Mouse (Mus musculus) thymus, postnatal 0 days (tissue): Measurements from ENCODE around the gene Gm15517. TPM values are rescaled to one million over a fixed set of nuclear protein-coding genes. Genes with fewer than 3 reads are reported as not detected.
"Not testable (repeated sequence)": the region's sequence is repeated elsewhere in the genome, so short reads cannot be mapped to it uniquely, and the experiment has no call there.

Experiments
- DNase-seq: peaks from one replicate; pipeline ENCODE4 v3.0.0-alpha.2; 2015; ENCODE audit warnings: low spot score
- polyA plus RNA-seq: library from polyadenylated mRNA; unstranded; fragments of >200 nt; fragmentation: Nextera tagmentation; extraction: Ambion mirVana; gene quantifications from 2 replicates; pipeline ENCODE4 v1.2.1, GENCODE M21; 2015

Gm15517 gene
- polyA plus RNA-seq, 1 experiment from 2014 or later, result not detected

- DNase-seq, result no peak
Measured at GRCm38 (mm10) chr7:44268117-44268516, 6.9 kb downstream of the Gm15517 start.

GRCm38 (mm10) chr7:44269397-44269796, 8.2 kb downstream of the Gm15517 start:
- no peak for DNase-seq

- peak; percentile 23 for DNase-seq
Measured at GRCm38 (mm10) chr7:44271309-44271708, 10.1 kb downstream of the Gm15517 start.

GRCm38 (mm10) chr7:44272546-44272945, 11.3 kb downstream of the Gm15517 start:
- no peak for DNase-seq

GRCm38 (mm10) chr7:44273446-44273845, 12.2 kb downstream of the Gm15517 start:
- no peak for DNase-seq

GRCm38 (mm10) chr7:44274096-44274495, 12.8 kb downstream of the Gm15517 start:
- DNase-seq, result no peak

GRCm38 (mm10) chr7:44275546-44275945, 14.3 kb downstream of the Gm15517 start:
- DNase-seq, result no peak

GRCm38 (mm10) chr7:44276461-44277249, 15.4 kb downstream of the Gm15517 start:
- no peak for DNase-seq

GRCm38 (mm10) chr7:44277250-44277622, 16.0 kb downstream of the Gm15517 start:
- DNase-seq, result peak; percentile 40

GRCm38 (mm10) chr7:44280959-44281358, 19.7 kb downstream of the Gm15517 start:
- DNase-seq, result no peak

GRCm38 (mm10) chr7:44281586-44281985, 20.3 kb downstream of the Gm15517 start:
- no peak for DNase-seq

- DNase-seq, result no peak
Measured at GRCm38 (mm10) chr7:44287760-44288159, 26.5 kb downstream of the Gm15517 start.

- DNase-seq, result no peak
Measured at GRCm38 (mm10) chr7:44290986-44291385, 29.7 kb downstream of the Gm15517 start.

- no peak for DNase-seq
Measured at GRCm38 (mm10) chr7:44291418-44291817, 30.2 kb downstream of the Gm15517 start.

GRCm38 (mm10) chr7:44297501-44297900, 36.3 kb downstream of the Gm15517 start:
- not testable (repeated sequence) for DNase-seq

GRCm38 (mm10) chr7:44303346-44304340, 42.4 kb downstream of the Gm15517 start:
- DNase-seq, result no peak

- DNase-seq, result no peak
Measured at GRCm38 (mm10) chr7:44304463-44304774, 43.2 kb downstream of the Gm15517 start.

GRCm38 (mm10) chr7:44304775-44305641, 43.8 kb downstream of the Gm15517 start:
- DNase-seq, result peak; percentile 98

- no peak for DNase-seq
Measured at GRCm38 (mm10) chr7:44305686-44306085, 44.4 kb downstream of the Gm15517 start.

GRCm38 (mm10) chr7:44306516-44307240, 45.4 kb downstream of the Gm15517 start, which contains the start of gene Clec11a:
TSS of gene Clec11a (minus strand) at chr7:44306902.
- DNase-seq, result no peak
